Mouse (Mus musculus): ENCODE measurements at regions not wholly inside any gene's neighbourhood (a gene's known extent, or its start where the extent isn't known, plus 50 kb on each side); places are given as distances from the start of the nearest gene placed in this dataset.

- Histone ChIP-seq H3K27ac (ENCODE audit: insufficient read depth, low read depth) (no peak overlapping the region), H3K27me3 (replicated peaks) (no peaks in the 10 kb centered on the region), H3K9me3 (replicated peaks; ENCODE audit: low read length) (peaks cover 40% of the 10 kb centered on the region), H3K79me2 (replicated peaks; ENCODE audit: control insufficient read depth, extremely low read depth, insufficient read depth, poor library complexity, severe bottlenecking) (no peaks in the 10 kb centered on the region), H3K4me1 (ENCODE audit: control insufficient read depth in 1 of 2, insufficient read depth in 2 of 2) (no peaks in the 10 kb centered on the region), H3K9ac (ENCODE audit: insufficient read depth, low read depth) (no peak overlapping the region), H3K36me3 (replicated peaks in 1 of 2; ENCODE audit: control insufficient read depth in 1 of 2, insufficient read depth in 1 of 2, low read length in 1 of 2) (no peaks in the 10 kb centered on the region), H3K4me2 (ENCODE audit: insufficient read depth, low read depth, poor library complexity, severe bottlenecking) (no peak overlapping the region), H3K4me3 (replicated peaks in 1 of 3; ENCODE audit: low read depth in 2 of 3, low read length in 2 of 3, poor library complexity in 1 of 3) (no peak overlapping the region)
- no peak for DNase-seq (ENCODE audit: extremely low read depth)
- in situ Hi-C loops (cut with MboI; ENCODE audit: low pct_ligation_motif_present, low pct_unique_long_range_greater_than_20kb, low sequenced_read_pairs) (no loop called here), dilution Hi-C loops (cut with MboI; ENCODE audit: extremely low pct_ligation_motif_present, extremely low pct_unique_long_range_greater_than_20kb, low sequenced_read_pairs) (no loop called here)
- TF ChIP-seq CTCF (conservative IDR thresholded peaks at IDR 0.05 in 1 of 2, IDR thresholded peaks at IDR 0.05 in 1 of 2; ENCODE audit: low read depth in 2 of 2, low read length in 2 of 2) (no peak), CHD2 (IDR thresholded peaks at IDR 0.05; ENCODE audit: low read length) (no peak)
Observed at GRCm38 (mm10) chr13:116595512-116595911, 286.0 kb upstream of the Isl1 start.

DNA sequence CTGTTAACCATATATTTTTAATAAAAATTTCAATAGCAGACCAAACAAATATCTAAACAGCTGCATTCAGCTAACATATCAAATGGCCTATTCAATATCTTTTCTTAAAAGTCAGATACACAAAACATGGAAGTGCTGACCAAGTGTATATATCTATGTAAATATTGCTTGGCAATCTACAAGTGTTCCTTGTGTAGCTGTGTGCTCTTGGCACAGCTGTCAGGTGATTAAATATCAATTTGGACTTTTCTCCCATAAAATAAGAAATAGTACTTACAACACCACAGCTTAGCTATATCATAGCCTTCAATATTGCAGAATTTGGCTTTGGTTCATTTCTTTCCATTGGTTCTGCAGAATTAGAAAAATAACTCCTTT is 266.5 kb upstream of the Isl1 start:
- Histone ChIP-seq H3K27me3 (replicated peaks) (no peaks in the 10 kb centered on the region), H3K79me2 (replicated peaks; ENCODE audit: control insufficient read depth, extremely low read depth, insufficient read depth, poor library complexity, severe bottlenecking) (no peaks in the 10 kb centered on the region), H3K9ac (ENCODE audit: insufficient read depth, low read depth) (no peak overlapping the region), H3K9me3 (replicated peaks; ENCODE audit: low read length) (peaks cover 23% of the 10 kb centered on the region), H3K4me2 (ENCODE audit: insufficient read depth, low read depth, poor library complexity, severe bottlenecking) (no peak overlapping the region), H3K27ac (ENCODE audit: insufficient read depth, low read depth) (no peak overlapping the region), H3K36me3 (replicated peaks in 1 of 2; ENCODE audit: control insufficient read depth in 1 of 2, insufficient read depth in 1 of 2, low read length in 1 of 2) (no peaks in the 10 kb centered on the region), H3K4me3 (replicated peaks in 1 of 3; ENCODE audit: low read depth in 2 of 3, low read length in 2 of 3, poor library complexity in 1 of 3) (no peak overlapping the region), H3K4me1 (ENCODE audit: control insufficient read depth in 1 of 2, insufficient read depth in 2 of 2) (no peaks in the 10 kb centered on the region)
- in situ Hi-C loops (cut with MboI; ENCODE audit: low pct_ligation_motif_present, low pct_unique_long_range_greater_than_20kb, low sequenced_read_pairs): no loop called here
- dilution Hi-C loops (cut with MboI; ENCODE audit: extremely low pct_ligation_motif_present, extremely low pct_unique_long_range_greater_than_20kb, low sequenced_read_pairs): no loop called here
- TF ChIP-seq ZC3H11A (IDR thresholded peaks at IDR 0.05; ENCODE audit: low read depth, low read length): no peak
- TF ChIP-seq POLR2AphosphoS2 (IDR thresholded peaks at IDR 0.05; ENCODE audit: low read depth, low read length): no peak
- no peak for TF ChIP-seq CHD2 (IDR thresholded peaks at IDR 0.05; ENCODE audit: low read length)
- no peak for TF ChIP-seq JUND (conservative IDR thresholded peaks at IDR 0.05; ENCODE audit: low read depth, low read length)
- DNase-seq (ENCODE audit: extremely low read depth): no peak

DNA sequence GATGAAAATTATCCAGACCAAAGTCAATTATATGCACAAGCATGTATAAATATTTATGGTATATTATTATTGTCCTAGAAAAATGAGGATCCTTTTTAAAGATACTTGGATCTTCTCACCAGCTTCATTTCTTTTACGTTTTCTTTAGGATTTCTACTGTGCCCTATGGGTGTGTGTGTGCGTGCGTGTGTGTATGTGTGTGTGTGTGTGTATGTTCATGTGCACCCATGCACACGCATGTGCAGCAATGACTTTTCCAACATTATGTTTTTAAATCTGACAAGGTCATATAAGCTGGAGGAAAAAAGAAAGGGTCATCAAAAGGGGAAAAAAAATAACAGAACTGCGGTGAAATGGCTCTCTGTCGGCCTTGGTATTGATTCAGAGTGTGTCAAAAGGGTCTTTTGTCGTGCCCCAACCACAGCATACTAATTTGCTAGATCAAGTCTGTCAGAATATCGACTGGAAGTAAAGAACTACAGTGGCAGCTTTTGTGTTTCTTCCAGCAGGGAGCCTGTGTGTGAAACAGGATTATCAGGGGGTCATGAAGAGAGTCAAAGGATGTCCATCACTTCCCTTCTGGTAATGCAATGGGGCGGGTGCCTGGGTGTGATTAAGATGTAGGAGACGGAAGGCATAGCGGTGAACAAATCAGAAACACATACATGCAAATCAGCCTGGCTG is 265.9 kb upstream of the Isl1 start:
- H3K4me1 ChIP-seq (ENCODE audit: control insufficient read depth in 1 of 2, insufficient read depth in 2 of 2): no peaks in the 10 kb centered on the region
- no peak overlapping the region for H3K9ac ChIP-seq (ENCODE audit: insufficient read depth, low read depth)
- H3K27me3 ChIP-seq (replicated peaks): no peaks in the 10 kb centered on the region
- H3K4me2 ChIP-seq (ENCODE audit: insufficient read depth, low read depth, poor library complexity, severe bottlenecking): no peak overlapping the region
- H3K9me3 ChIP-seq (replicated peaks; ENCODE audit: low read length): peaks cover 27% of the 10 kb centered on the region
- H3K36me3 ChIP-seq (replicated peaks in 1 of 2; ENCODE audit: control insufficient read depth in 1 of 2, insufficient read depth in 1 of 2, low read length in 1 of 2): no peaks in the 10 kb centered on the region
- dilution Hi-C loops (cut with MboI; ENCODE audit: extremely low pct_ligation_motif_present, extremely low pct_unique_long_range_greater_than_20kb, low sequenced_read_pairs) (no loop called here), in situ Hi-C loops (cut with MboI; ENCODE audit: low pct_ligation_motif_present, low pct_unique_long_range_greater_than_20kb, low sequenced_read_pairs) (no loop called here)
- H3K79me2 ChIP-seq (replicated peaks; ENCODE audit: control insufficient read depth, extremely low read depth, insufficient read depth, poor library complexity, severe bottlenecking): no peaks in the 10 kb centered on the region
- TF ChIP-seq BHLHE40 (IDR thresholded peaks at IDR 0.05; ENCODE audit: low read depth, low read length) (no peak), ZC3H11A (IDR thresholded peaks at IDR 0.05; ENCODE audit: low read depth, low read length) (no peak), POLR2AphosphoS2 (IDR thresholded peaks at IDR 0.05; ENCODE audit: low read depth, low read length) (no peak), SMC3 (IDR thresholded peaks at IDR 0.05; ENCODE audit: low read depth, low read length) (no peak), EP300 (IDR thresholded peaks at IDR 0.05; ENCODE audit: low read length) (no peak), KAT2A (IDR thresholded peaks at IDR 0.05; ENCODE audit: insufficient replicate concordance, low read length) (no peak), CHD2 (IDR thresholded peaks at IDR 0.05; ENCODE audit: low read length) (no peak), MAFK (IDR thresholded peaks at IDR 0.05; ENCODE audit: insufficient replicate concordance, low read length) (no peak)
- DNase-seq (ENCODE audit: extremely low read depth): no peak
- no peak overlapping the region for H3K27ac ChIP-seq (ENCODE audit: insufficient read depth, low read depth)
- H3K4me3 ChIP-seq (replicated peaks in 1 of 3; ENCODE audit: low read depth in 2 of 3, low read length in 2 of 3, poor library complexity in 1 of 3): no peak overlapping the region

Data from CH12.LX (cell line).